In the genomic region with DNA sequence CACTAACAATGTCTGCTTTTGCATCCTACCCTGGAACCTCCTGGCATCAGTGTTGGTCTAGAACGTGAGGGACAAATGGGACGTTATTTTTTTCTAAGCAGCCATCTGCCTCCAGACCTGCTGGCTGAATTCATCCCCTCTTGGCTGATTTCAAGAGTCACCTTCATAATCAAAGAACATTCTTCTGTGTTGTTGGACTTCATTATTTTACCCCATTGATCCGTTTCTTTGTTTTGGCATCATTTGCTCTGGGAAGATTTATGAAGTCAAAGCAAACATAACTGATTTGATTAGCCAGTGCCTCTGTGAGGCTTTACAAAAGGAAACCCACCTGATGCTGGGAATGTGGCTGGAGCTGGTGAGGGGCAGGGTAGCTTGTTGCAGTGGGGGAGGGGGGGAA, we compare ENCODE assay signal across 27 mouse cellular contexts.
"Had no signal": no experiment of that assay in that cellular context is flagged by ENCODE, and none has a peak within 500 bp of the region (broad histone marks: within the 10 kb centered on the region; RNA-seq: fewer than 3 reads in every experiment).

No protein-coding gene starts in this region.

- H3K27me3 ChIP-seq: embryonic facial prominence, embryonic 12.5 days; embryonic facial prominence, embryonic 13.5 days; embryonic facial prominence, embryonic 15.5 days; forebrain, embryonic 13.5 days; forebrain, embryonic 15.5 days had no signal

- H3K36me3 ChIP-seq: embryonic facial prominence, embryonic 10.5 days; embryonic facial prominence, embryonic 12.5 days; embryonic facial prominence, embryonic 13.5 days; embryonic facial prominence, embryonic 15.5 days; forebrain, embryonic 10.5 days; forebrain, embryonic 15.5 days had no signal

- DNase-seq: cerebellum, adult 18-20 months; cerebellum, adult 2 months; cerebellum, adult 8-10 months; cerebellum, adult 9-10 months; cerebellum, adult 9-11 months; cerebellum, postnatal 10 days; cerebellum, postnatal 25 days; cerebellum, postnatal 36 days; embryo, embryonic 11 days; forebrain, postnatal 0 days; gastrocnemius, adult 2 months; gastrocnemius, postnatal 10 days; gastrocnemius, postnatal 14 days; gastrocnemius, postnatal 25 days; gastrocnemius, postnatal 36 days; heart, adult 18-20 months; heart, adult 2 months had no signal

- H3K4me1 ChIP-seq: forebrain, embryonic 13.5 days; forebrain, embryonic 15.5 days had no signal

- H3K4me2 ChIP-seq: embryonic facial prominence, embryonic 12.5 days; embryonic facial prominence, embryonic 13.5 days; embryonic facial prominence, embryonic 15.5 days; forebrain, embryonic 13.5 days; forebrain, embryonic 15.5 days had no signal

- H3K4me3 ChIP-seq: embryonic facial prominence, embryonic 10.5 days; embryonic facial prominence, embryonic 12.5 days; embryonic facial prominence, embryonic 13.5 days; embryonic facial prominence, embryonic 15.5 days; erythroblast, embryonic 14.5 days; forebrain, embryonic 10.5 days; forebrain, embryonic 13.5 days; forebrain, embryonic 15.5 days; gastrocnemius, adult 2 months; heart, adult 2 months had no signal

- ATAC-seq: forebrain, embryonic 13.5 days; forebrain, embryonic 14.5 days; forebrain, embryonic 15.5 days; forebrain, embryonic 16.5 days; forebrain, postnatal 0 days had no signal

- H3K9ac ChIP-seq: embryonic facial prominence, embryonic 12.5 days; embryonic facial prominence, embryonic 13.5 days; embryonic facial prominence, embryonic 15.5 days; forebrain, embryonic 13.5 days; forebrain, embryonic 15.5 days; forebrain, postnatal 0 days had no signal

- H3K9me3 ChIP-seq: embryonic facial prominence, embryonic 10.5 days; embryonic facial prominence, embryonic 12.5 days; embryonic facial prominence, embryonic 13.5 days; embryonic facial prominence, embryonic 15.5 days; forebrain, embryonic 10.5 days; forebrain, embryonic 13.5 days; forebrain, embryonic 15.5 days had no signal

- H3K27ac ChIP-seq: embryonic facial prominence, embryonic 10.5 days; embryonic facial prominence, embryonic 12.5 days; embryonic facial prominence, embryonic 13.5 days; embryonic facial prominence, embryonic 15.5 days; forebrain, embryonic 10.5 days; forebrain, embryonic 13.5 days; forebrain, embryonic 15.5 days; gastrocnemius, adult 2 months; heart, adult 2 months had no signal
